Mouse (Mus musculus) heart, embryonic 15.5 days (tissue): ENCODE measurements at regions not wholly inside any gene's neighbourhood (a gene's known extent, or its start where the extent isn't known, plus 50 kb on each side); places are given as distances from the start of the nearest gene placed in this dataset.

ENCODE experiments used
- ATAC-seq: fragments of 200-750 bp; cut with Nextera tagmentation; replicated peaks from 2 replicates; pipeline ENCODE4 v1.8.0; 2017; ENCODE audit warnings: low read depth, moderate TSS enrichment; ENCODE audit not compliant: insufficient number of reproducible peaks, insufficient read depth, low FRiP score
- H3K27ac ChIP-seq: fragments of 300-500 bp; sonication (generic); 2 replicates; pipeline ENCODE4 v1.5.1; 2015; ENCODE audit warnings: mild to moderate bottlenecking, inconsistent platforms
- H3K27me3 ChIP-seq: fragments of 300-500 bp; sonication (generic); 2 replicates; pipeline ENCODE4 v1.6.1; 2015; ENCODE audit warnings: inconsistent platforms
- H3K36me3 ChIP-seq: fragments of 300-500 bp; sonication (generic); 2 replicates; pipeline ENCODE4 v1.6.1; 2015; ENCODE audit warnings: mild to moderate bottlenecking, inconsistent platforms
- H3K4me1 ChIP-seq: fragments of 300-500 bp; sonication (generic); replicated peaks from 2 replicates; pipeline ENCODE4 v1.6.1; 2015; ENCODE audit warnings: inconsistent platforms
- H3K4me2 ChIP-seq: fragments of 300-500 bp; sonication (generic); 2 replicates; pipeline ENCODE4 v1.6.1; 2015; ENCODE audit warnings: inconsistent platforms, mild to moderate bottlenecking, moderate library complexity
- H3K4me3 ChIP-seq: fragments of 300-500 bp; sonication (generic); 2 replicates; pipeline ENCODE4 v1.5.1; 2015; ENCODE audit warnings: mild to moderate bottlenecking, inconsistent platforms
- H3K9ac ChIP-seq: fragments of 300-500 bp; sonication (generic); 2 replicates; pipeline ENCODE4 v1.6.1; 2015; ENCODE audit warnings: mild to moderate bottlenecking, inconsistent platforms
- H3K9me3 ChIP-seq: fragments of 300-500 bp; sonication (generic); replicated peaks from 2 replicates; pipeline ENCODE4 v1.6.1; 2016; ENCODE audit warnings: inconsistent platforms
- WGBS: fragments of 180-500 bp; shearing (Covaris S2); methylation state at CpG from one replicate; pipeline ENCODE4 v1.1.7; 2015; ENCODE audit warnings: mixed read lengths; 5-methylcytosine and 5-hydroxymethylcytosine counted together

GRCm38 (mm10) chrX:166773408-166773854 is 187.9 kb upstream of the Egfl6 start:
- H3K27me3 ChIP-seq: no peaks in the 10 kb centered on the region
- H3K9me3 ChIP-seq: no peaks in the 10 kb centered on the region
- H3K27ac ChIP-seq: no peak overlapping the region
- ATAC-seq: no peak
- no peak overlapping the region for H3K4me2 ChIP-seq
- H3K4me3 ChIP-seq: no peak overlapping the region
- H3K4me1 ChIP-seq: no peaks in the 10 kb centered on the region
- 19% methylated on average over 6 of the region's 6 CpGs for WGBS
- no peaks in the 10 kb centered on the region for H3K36me3 ChIP-seq
- H3K9ac ChIP-seq: no peak overlapping the region

- H3K36me3 ChIP-seq: no peaks in the 10 kb centered on the region
These were observed 181.5 kb upstream of the Egfl6 start for GRCm38 (mm10) chrX:166766991-166767390.

GRCm38 (mm10) chrX:166765647-166766046 is 180.1 kb upstream of the Egfl6 start:
- 68% methylated on average over 2 of the region's 2 CpGs for WGBS
- Histone ChIP-seq H3K4me2 (no peak overlapping the region), H3K27ac (no peak overlapping the region), H3K9me3 (no peaks in the 10 kb centered on the region), H3K4me3 (no peak overlapping the region), H3K4me1 (no peaks in the 10 kb centered on the region), H3K27me3 (no peaks in the 10 kb centered on the region), H3K36me3 (no peaks in the 10 kb centered on the region), H3K9ac (no peak overlapping the region)
- ATAC-seq: no peak

More at GRCm38 (mm10) chrX:166766991-166767390, 181.5 kb upstream of the Egfl6 start:
- no peak overlapping the region for H3K4me3 ChIP-seq
- no peaks in the 10 kb centered on the region for H3K27me3 ChIP-seq
- no peaks in the 10 kb centered on the region for H3K9me3 ChIP-seq
- H3K9ac ChIP-seq: no peak overlapping the region
- 74% methylated on average over 6 of the region's 6 CpGs for WGBS
- no peak for ATAC-seq
- no peaks in the 10 kb centered on the region for H3K4me1 ChIP-seq
- no peak overlapping the region for H3K27ac ChIP-seq
- H3K4me2 ChIP-seq: no peak overlapping the region

- Histone ChIP-seq H3K9ac (no peak overlapping the region), H3K36me3 (no peaks in the 10 kb centered on the region), H3K9me3 (no peaks in the 10 kb centered on the region), H3K27me3 (no peaks in the 10 kb centered on the region), H3K27ac (no peak overlapping the region), H3K4me2 (no peak overlapping the region), H3K4me1 (no peaks in the 10 kb centered on the region), H3K4me3 (no peak overlapping the region)
- ATAC-seq: no peak
- 80% methylated on average over 2 of the region's 2 CpGs for WGBS
These were observed 176.6 kb upstream of the Egfl6 start for GRCm38 (mm10) chrX:166762098-166762497.

GRCm38 (mm10) chrX:166757152-166757551 is 171.6 kb upstream of the Egfl6 start:
- H3K36me3 ChIP-seq: no peaks in the 10 kb centered on the region
- 67% methylated on average over 1 of the region's 1 CpGs for WGBS
- ATAC-seq: no peak
- H3K4me2 ChIP-seq: no peak overlapping the region
- H3K4me1 ChIP-seq: no peaks in the 10 kb centered on the region
- no peaks in the 10 kb centered on the region for H3K9me3 ChIP-seq
- H3K4me3 ChIP-seq: no peak overlapping the region
- no peaks in the 10 kb centered on the region for H3K27me3 ChIP-seq
- H3K9ac ChIP-seq: no peak overlapping the region
- H3K27ac ChIP-seq: no peak overlapping the region

- ATAC-seq: no peak
- H3K9me3 ChIP-seq: no peaks in the 10 kb centered on the region
- no peaks in the 10 kb centered on the region for H3K27me3 ChIP-seq
- no peaks in the 10 kb centered on the region for H3K4me1 ChIP-seq
- no peak overlapping the region for H3K4me2 ChIP-seq
- WGBS: 58% methylated on average over 3 of the region's 3 CpGs
- no peak overlapping the region for H3K4me3 ChIP-seq
- H3K36me3 ChIP-seq: no peaks in the 10 kb centered on the region
- H3K9ac ChIP-seq: no peak overlapping the region
- no peak overlapping the region for H3K27ac ChIP-seq
These were observed 169.6 kb upstream of the Egfl6 start for GRCm38 (mm10) chrX:166754967-166755654.

- 84% methylated on average over 8 of the region's 8 CpGs for WGBS
These were observed 163.6 kb upstream of the Egfl6 start for GRCm38 (mm10) chrX:166749055-166749679.

GRCm38 (mm10) chrX:166731354-166731753 is 145.8 kb upstream of the Egfl6 start:
- H3K27ac ChIP-seq: no peak overlapping the region
- no peak overlapping the region for H3K4me2 ChIP-seq
- WGBS: 71% methylated on average over 2 of the region's 2 CpGs
- H3K9ac ChIP-seq: no peak overlapping the region
- no peaks in the 10 kb centered on the region for H3K27me3 ChIP-seq
- no peak overlapping the region for H3K4me3 ChIP-seq
- H3K36me3 ChIP-seq: no peaks in the 10 kb centered on the region
- no peaks in the 10 kb centered on the region for H3K9me3 ChIP-seq
- no peak for ATAC-seq
- H3K4me1 ChIP-seq: no peaks in the 10 kb centered on the region

More at GRCm38 (mm10) chrX:166749055-166749679, 163.6 kb upstream of the Egfl6 start:
- H3K4me3 ChIP-seq: no peak overlapping the region
- H3K9ac ChIP-seq: no peak overlapping the region
- H3K9me3 ChIP-seq: no peaks in the 10 kb centered on the region
- H3K4me2 ChIP-seq: no peak overlapping the region
- no peak for ATAC-seq
- no peaks in the 10 kb centered on the region for H3K4me1 ChIP-seq
- H3K27me3 ChIP-seq: no peaks in the 10 kb centered on the region
- no peak overlapping the region for H3K27ac ChIP-seq
- H3K36me3 ChIP-seq: no peaks in the 10 kb centered on the region

- no peak overlapping the region for H3K27ac ChIP-seq
- no peak overlapping the region for H3K4me2 ChIP-seq
- no peaks in the 10 kb centered on the region for H3K27me3 ChIP-seq
- no peak for ATAC-seq
- H3K9ac ChIP-seq: no peak overlapping the region
- H3K4me3 ChIP-seq: no peak overlapping the region
- H3K9me3 ChIP-seq: no peaks in the 10 kb centered on the region
- 85% methylated on average over 2 of the region's 2 CpGs for WGBS
- no peaks in the 10 kb centered on the region for H3K4me1 ChIP-seq
- no peaks in the 10 kb centered on the region for H3K36me3 ChIP-seq
These were observed 143.1 kb upstream of the Egfl6 start for GRCm38 (mm10) chrX:166728622-166728928.

GRCm38 (mm10) chrX:166727823-166728621 is 142.5 kb upstream of the Egfl6 start:
- ATAC-seq: no peak
- H3K27me3 ChIP-seq: no peaks in the 10 kb centered on the region
- H3K9me3 ChIP-seq: no peaks in the 10 kb centered on the region
- WGBS: 49% methylated on average over 7 of the region's 7 CpGs
- H3K4me1 ChIP-seq: no peaks in the 10 kb centered on the region
- no peak overlapping the region for H3K4me3 ChIP-seq
- H3K9ac ChIP-seq: no peak overlapping the region
- H3K36me3 ChIP-seq: no peaks in the 10 kb centered on the region
- no peak overlapping the region for H3K4me2 ChIP-seq
- no peak overlapping the region for H3K27ac ChIP-seq

GRCm38 (mm10) chrX:166725761-166726503 is 140.4 kb upstream of the Egfl6 start:
- H3K4me2 ChIP-seq: no peak overlapping the region

More at GRCm38 (mm10) chrX:166725761-166726503, 140.4 kb upstream of the Egfl6 start:
- no peaks in the 10 kb centered on the region for H3K36me3 ChIP-seq
- H3K9ac ChIP-seq: no peak overlapping the region
- no peak overlapping the region for H3K4me3 ChIP-seq
- no peak for ATAC-seq
- H3K27me3 ChIP-seq: no peaks in the 10 kb centered on the region
- H3K4me1 ChIP-seq: no peaks in the 10 kb centered on the region
- H3K9me3 ChIP-seq: no peaks in the 10 kb centered on the region
- 70% methylated on average over 6 of the region's 6 CpGs for WGBS
- H3K27ac ChIP-seq: no peak overlapping the region
